Mouse (Mus musculus) urinary bladder, postnatal 4 days (tissue): ENCODE results near the gene Erc2.

ENCODE experiments used
- DNase-seq, 2 experiments: peaks; one replicate each; pipeline ENCODE4 v3.0.0; 2021 to 2022; ENCODE audit warnings: low spot score in 2 of 2

Gene Erc2

DNA sequence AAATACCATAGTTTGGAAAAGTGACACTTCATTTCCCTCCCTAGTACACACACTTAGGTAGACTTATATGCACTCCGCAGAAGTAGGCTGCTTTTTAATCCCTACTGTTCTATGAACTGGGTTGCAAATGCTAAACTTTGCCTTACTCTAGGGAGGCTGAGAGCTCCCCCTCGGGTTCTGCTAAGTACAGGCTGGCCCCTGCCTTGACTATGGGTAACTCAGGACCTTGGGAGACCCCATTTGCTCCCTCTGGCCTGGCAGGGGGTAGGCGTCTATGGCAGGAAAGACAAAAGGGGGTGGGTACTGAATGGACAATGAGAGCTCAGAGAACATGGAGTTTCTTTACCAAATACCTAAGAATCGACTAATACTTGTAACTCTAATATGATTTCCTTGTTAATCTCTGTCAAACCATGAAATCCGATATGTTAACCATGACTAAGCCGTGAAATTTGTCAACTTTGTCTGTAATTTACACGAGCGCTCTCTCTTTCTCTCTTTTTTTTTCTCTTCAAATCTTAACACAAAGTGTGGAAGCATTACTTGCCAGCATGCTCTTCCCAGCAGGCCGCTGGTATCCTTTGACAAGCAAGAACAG lies 754.1 kb downstream of the Erc2 start:
- no peak for DNase-seq

GRCm38 (mm10) chr14:28377519-28377918 lies 755.3 kb downstream of the Erc2 start:
- DNase-seq, result no peak

GRCm38 (mm10) chr14:28380129-28380528 lies 757.9 kb downstream of the Erc2 start:
- no peak for DNase-seq

DNA sequence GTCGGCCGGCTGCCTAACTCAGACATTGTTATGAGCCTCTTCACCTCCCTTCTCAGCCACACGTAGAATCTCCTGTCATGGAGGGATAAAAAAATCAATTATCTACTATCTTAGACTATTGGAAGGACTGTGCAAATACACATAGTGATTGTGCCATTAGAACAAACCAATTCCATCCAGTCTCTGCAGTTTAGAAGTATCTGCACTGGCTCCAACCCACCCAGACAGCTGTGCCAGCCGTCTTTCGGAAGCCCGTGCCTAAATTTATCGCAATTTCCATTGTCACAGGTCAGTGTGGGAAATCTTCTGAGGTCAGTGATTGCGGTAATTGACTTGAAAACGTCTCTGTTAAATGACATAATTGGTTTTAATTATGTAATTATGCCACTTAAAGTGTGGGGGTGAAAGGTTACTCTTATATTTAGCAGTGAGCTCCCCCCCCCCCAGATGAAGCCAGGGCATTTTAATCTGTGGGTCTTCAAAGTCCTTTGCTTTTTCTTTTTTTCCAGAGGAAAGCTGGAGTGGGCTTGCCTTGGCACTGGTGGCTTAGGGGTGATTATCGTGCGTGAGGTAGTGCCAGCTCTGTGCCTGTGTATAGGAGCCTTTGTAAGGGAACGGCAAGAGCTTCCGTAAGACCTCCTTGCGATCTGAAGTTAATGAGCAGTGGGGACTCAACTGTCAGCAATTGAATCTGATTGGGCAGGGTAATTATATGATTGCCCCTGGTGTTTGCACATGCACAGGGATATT lies 759.7 kb downstream of the Erc2 start:
- no peak for DNase-seq

GRCm38 (mm10) chr14:28386815-28387607 lies 764.8 kb downstream of the Erc2 start:
- DNase-seq, result no peak

DNA sequence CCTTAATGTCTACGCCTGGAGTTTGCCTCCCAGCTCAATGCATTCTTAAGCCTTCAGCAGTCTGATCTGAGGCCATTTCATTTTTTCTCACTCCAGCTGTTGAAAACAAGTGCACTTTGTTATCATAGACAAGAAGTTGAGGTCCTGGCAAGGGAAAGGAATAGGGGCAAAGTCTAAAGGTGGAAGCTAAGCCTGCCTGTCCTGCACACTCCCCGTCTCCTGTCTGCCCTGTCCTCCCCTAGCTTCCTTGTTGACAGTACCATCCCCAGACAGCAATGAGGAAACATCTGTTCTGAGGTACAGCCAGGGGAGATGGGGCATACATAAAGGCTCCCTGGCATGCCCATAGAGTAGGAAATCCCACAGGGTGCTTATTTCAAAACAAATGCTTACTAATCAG lies 776.7 kb downstream of the Erc2 start:
- DNase-seq, result no peak

GRCm38 (mm10) chr14:28399897-28400296 lies 777.7 kb downstream of the Erc2 start:
- no peak for DNase-seq

DNA sequence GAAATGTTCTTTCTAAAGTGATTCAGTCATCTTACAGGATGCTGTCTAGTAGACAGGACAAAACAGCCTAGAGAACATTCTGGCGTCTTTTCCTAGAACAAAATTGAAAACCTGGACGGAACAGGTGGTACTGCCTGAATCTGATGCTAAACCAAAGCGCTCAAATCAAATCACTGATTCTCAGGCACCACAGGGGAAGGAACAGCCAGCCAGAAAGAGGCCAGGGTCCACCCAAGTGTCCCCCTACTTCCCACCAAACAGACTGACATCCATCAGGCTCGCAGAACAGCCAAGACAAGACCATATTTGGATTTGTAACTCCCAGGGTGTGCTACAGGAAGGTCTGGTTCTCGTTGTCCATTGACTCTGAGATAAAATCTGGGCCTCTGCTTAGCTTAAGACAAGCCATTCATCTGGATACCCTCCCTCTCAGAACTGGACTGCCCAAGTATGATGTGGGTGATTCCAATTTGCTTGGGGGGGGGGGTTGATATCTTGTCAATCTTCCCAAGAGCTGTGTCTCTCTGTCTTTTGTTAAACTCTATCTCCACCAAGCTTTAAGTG lies 783.1 kb downstream of the Erc2 start:
- DNase-seq, result no peak

DNA sequence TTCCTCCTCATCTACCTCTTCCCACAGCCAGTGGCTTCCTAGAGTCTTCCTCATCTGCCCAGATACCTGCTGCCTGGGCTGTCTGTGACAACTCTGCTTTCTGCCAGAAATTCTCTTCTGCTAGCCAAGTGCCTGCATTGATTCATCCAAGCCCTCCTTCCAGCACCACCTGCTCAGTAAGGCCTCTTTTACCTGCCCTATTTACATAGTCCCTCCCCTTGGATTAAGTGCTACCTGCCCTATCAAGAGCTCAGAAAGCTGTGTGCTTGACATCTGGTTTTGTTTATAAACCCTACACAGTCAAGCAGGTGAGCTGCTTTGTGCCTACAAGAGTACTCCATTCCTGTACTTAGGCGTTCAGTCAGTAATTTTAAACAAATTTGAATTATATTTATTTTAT lies 787.2 kb downstream of the Erc2 start:
- no peak for DNase-seq

DNA sequence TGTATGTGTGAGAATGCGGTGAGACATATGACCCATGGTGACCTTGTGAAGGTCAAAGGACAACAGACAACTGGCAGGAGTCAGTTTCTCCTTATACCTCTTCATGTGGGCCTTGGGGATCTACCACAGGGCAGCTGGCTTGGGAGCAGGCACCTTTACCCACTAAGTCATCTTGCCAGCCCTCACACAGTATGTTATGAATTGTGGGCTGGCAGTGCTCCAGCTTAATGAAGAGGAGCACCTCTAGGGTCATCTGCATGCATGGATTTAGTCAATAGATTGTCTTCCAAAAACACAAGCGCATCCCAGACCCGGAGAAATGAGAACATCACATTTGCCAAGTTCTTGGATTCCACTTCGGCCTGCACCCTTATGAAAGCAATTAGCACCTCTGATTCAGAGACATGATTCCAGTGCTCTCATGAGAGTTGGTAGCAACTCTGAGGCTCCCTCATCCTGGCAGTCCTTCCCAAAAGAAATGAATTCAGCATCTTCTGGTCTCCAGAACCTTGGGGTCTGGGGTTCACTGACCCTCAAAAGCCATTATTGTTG lies 787.6 kb downstream of the Erc2 start:
- no peak for DNase-seq

GRCm38 (mm10) chr14:28410789-28411225 lies 788.6 kb downstream of the Erc2 start:
- DNase-seq, result no peak

GRCm38 (mm10) chr14:28412252-28412995 lies 790.2 kb downstream of the Erc2 start:
- DNase-seq, result no peak

DNA sequence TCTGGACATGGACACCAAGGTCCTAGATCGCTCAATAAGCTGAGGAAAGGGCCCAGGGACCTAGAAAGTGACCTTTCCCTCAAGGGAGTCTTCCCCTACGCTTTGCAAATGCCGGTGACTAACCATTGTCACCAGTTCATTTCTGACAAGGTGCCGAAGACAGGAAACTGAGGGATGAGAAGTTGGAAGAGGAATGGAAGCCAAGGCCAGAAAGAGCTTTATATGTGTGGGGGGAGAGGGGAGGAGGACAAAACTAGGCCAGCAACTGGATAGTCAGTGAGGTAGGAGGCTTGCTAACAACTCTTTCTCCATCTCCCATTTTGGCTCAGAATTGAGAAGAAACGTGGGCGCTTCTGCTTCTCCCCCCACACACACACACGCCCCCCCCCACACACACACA lies 791.3 kb downstream of the Erc2 start:
- no peak for DNase-seq

- DNase-seq, result peak in 1 of 2 experiments; percentile 60
Observed at GRCm38 (mm10) chr14:28417019-28417418, 794.8 kb downstream of the Erc2 start.

- peak in 1 of 2 experiments; percentile 23 for DNase-seq
Observed at GRCm38 (mm10) chr14:28418497-28418896, 796.3 kb downstream of the Erc2 start.

DNA sequence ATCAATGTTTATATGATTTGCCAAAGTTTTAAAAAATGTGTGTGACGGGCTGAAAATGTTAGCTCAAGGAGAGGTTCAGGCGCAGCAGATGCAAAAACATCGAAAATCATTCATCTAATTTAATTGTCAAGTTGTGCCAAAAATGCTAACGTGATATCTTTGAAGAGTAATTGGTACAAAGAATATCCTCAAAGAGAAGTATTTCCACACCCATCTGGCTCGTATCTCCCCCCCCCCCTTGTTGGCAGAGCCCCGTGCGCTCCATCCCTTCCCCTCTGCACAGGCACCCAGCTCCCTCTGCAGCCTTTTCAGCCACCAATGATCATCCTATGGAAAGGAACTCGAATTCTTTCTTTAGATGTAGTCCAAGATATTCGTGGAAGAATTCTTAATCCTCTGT lies 797.0 kb downstream of the Erc2 start:
- DNase-seq, result no peak

- peak in 1 of 2 experiments; percentile 54 for DNase-seq
Observed at GRCm38 (mm10) chr14:28420596-28420995, 798.4 kb downstream of the Erc2 start.

DNA sequence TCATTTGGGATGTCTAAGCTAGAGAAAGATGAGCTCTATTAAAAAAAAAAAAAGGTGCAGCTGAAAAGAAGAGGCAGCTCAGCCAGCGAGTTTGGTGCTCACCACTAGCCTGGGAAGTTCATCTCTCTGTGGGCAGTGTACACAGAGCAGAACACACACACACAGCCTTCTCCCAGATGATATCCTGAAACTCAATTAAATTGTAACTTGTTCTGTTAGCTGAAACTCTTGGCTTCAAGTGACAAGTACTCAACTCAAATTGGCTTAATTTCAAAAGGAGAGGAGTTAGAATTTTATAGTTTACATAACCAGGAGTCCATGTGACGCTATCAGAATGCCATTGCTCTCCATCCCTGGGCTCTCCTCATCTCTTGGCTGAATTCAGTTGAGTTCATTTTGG lies 804.4 kb downstream of the Erc2 start:
- no peak for DNase-seq

- no peak for DNase-seq
Observed at GRCm38 (mm10) chr14:28431703-28432309, 809.6 kb downstream of the Erc2 start.

DNA sequence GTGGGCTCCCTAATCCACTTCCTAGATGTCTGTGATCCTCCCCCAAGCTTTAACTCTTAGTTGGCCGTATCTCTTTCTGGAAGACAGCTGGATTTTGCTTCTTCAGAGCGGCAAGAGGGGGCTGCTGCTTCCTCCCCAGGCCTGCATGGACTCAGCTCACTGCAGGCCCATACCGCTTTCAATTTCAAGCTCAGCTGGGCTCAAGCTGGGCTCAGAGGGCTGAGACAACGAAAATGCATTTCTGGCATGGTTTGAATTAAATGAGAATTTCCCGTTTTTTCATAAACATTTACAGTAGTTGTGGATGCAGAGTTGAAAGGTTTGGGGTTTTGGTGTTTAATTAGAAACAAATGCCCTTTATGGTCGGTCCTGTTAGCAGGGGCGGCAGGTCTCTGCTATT lies 812.8 kb downstream of the Erc2 start:
- DNase-seq, result no peak

- DNase-seq, result no peak
Observed at GRCm38 (mm10) chr14:28439171-28439570, 816.9 kb downstream of the Erc2 start.
